Mouse (Mus musculus): ENCODE measurements around the gene Cnih1. TPM values are rescaled to one million over a fixed set of nuclear protein-coding genes. Genes with fewer than 3 reads are reported as not detected.

The Cnih1 gene
- total RNA-seq, 1 experiment: 45.0 TPM

- no peak for TF ChIP-seq HCFC1 (IDR thresholded peaks at IDR 0.05; ENCODE audit: borderline replicate concordance, insufficient read depth, low read length)
- no peak for TF ChIP-seq CHD2 (IDR thresholded peaks at IDR 0.05; ENCODE audit: low read depth, low read length)
- no peak for TF ChIP-seq ZC3H11A (IDR thresholded peaks at IDR 0.05; ENCODE audit: borderline replicate concordance, low read depth, low read length)
- no peak for TF ChIP-seq MAFK (IDR thresholded peaks at IDR 0.05; ENCODE audit: insufficient read depth, low read depth, low read length)
- no peak for TF ChIP-seq ZNF384 (IDR thresholded peaks at IDR 0.05; ENCODE audit: low read depth, low read length)
- Histone ChIP-seq H3K36me3 (ENCODE audit: control insufficient read depth, insufficient read depth, low read length, poor library complexity, severe bottlenecking) (no peaks in the 10 kb centered on the region), H3K9ac (ENCODE audit: insufficient read depth, low read depth, low read length, poor library complexity, severe bottlenecking) (no peak overlapping the region), H3K4me1 (ENCODE audit: control insufficient read depth in 2 of 2, insufficient read depth in 2 of 2, low read length in 2 of 2, poor library complexity in 1 of 2) (no peaks in the 10 kb centered on the region), H3K4me3 (ENCODE audit: insufficient read depth in 1 of 2, low read depth in 1 of 2, low read length in 2 of 2, poor library complexity in 1 of 2, severe bottlenecking in 1 of 2) (no peak overlapping the region), H3K9me3 (ENCODE audit: control insufficient read depth, insufficient read depth, low read depth, low read length) (no peaks in the 10 kb centered on the region), H3K27ac (ENCODE audit: insufficient read depth, low read depth, low read length, poor library complexity, severe bottlenecking) (no peak overlapping the region)
- DNase-seq (ENCODE audit: low read depth, low spot score): no peak
- in situ Hi-C loops (cut with MboI; ENCODE audit: low sequenced_read_pairs in 2 of 2, unreplicated experiment in 2 of 2): no loop called here
Observed at GRCm38 (mm10) chr14:46794157-46794556, 5.9 kb upstream of the Cnih1 start.

DNA sequence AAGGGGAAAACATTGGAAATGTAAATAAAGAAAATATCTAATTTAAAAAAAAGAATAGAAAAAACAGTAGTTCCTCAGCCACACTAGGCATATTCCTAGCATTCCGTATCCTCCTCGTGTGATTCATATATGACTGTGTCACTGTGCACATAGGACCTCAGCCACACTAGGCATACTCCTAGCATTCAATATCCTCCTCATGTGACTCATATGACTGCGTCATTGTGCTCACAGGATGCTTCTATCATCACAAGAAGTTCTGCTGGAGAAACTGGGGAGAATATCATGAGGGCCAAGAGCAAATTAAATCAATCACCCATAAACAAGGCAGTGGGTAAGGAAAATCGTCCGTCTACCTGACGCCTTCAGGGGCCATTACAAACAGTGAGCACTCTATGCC is 2.5 kb upstream of the Cnih1 start:
- H3K27ac ChIP-seq (ENCODE audit: insufficient read depth, low read depth, low read length, poor library complexity, severe bottlenecking): no peak overlapping the region
- H3K9me3 ChIP-seq (ENCODE audit: control insufficient read depth, insufficient read depth, low read depth, low read length): no peaks in the 10 kb centered on the region
- DNase-seq (ENCODE audit: low read depth, low spot score): no peak
- no peaks in the 10 kb centered on the region for H3K36me3 ChIP-seq (ENCODE audit: control insufficient read depth, insufficient read depth, low read length, poor library complexity, severe bottlenecking)
- no peak overlapping the region for H3K4me3 ChIP-seq (ENCODE audit: insufficient read depth in 1 of 2, low read depth in 1 of 2, low read length in 2 of 2, poor library complexity in 1 of 2, severe bottlenecking in 1 of 2)
- no peak overlapping the region for H3K9ac ChIP-seq (ENCODE audit: insufficient read depth, low read depth, low read length, poor library complexity, severe bottlenecking)
- in situ Hi-C loops (cut with MboI; ENCODE audit: low sequenced_read_pairs in 2 of 2, unreplicated experiment in 2 of 2): no loop called here
- peaks cover 0 to 2% of the 10 kb centered on the region in 2 experiments; a peak in 1 of 4 replicates for H3K4me1 ChIP-seq (ENCODE audit: control insufficient read depth in 2 of 2, insufficient read depth in 2 of 2, low read length in 2 of 2, poor library complexity in 1 of 2)
- TF ChIP-seq ZNF384 (IDR thresholded peaks at IDR 0.05; ENCODE audit: low read depth, low read length) (no peak), HCFC1 (IDR thresholded peaks at IDR 0.05; ENCODE audit: borderline replicate concordance, insufficient read depth, low read length) (no peak), MAFK (IDR thresholded peaks at IDR 0.05; ENCODE audit: insufficient read depth, low read depth, low read length) (no peak)

- TF ChIP-seq ZC3H11A (IDR thresholded peaks at IDR 0.05; ENCODE audit: borderline replicate concordance, low read depth, low read length) (no peak), HCFC1 (IDR thresholded peaks at IDR 0.05; ENCODE audit: borderline replicate concordance, insufficient read depth, low read length) (no peak), CHD2 (IDR thresholded peaks at IDR 0.05; ENCODE audit: low read depth, low read length) (no peak), MAFK (IDR thresholded peaks at IDR 0.05; ENCODE audit: insufficient read depth, low read depth, low read length) (no peak), ZNF384 (IDR thresholded peaks at IDR 0.05; ENCODE audit: low read depth, low read length) (no peak)
- H3K4me3 ChIP-seq (ENCODE audit: insufficient read depth in 1 of 2, low read depth in 1 of 2, low read length in 2 of 2, poor library complexity in 1 of 2, severe bottlenecking in 1 of 2): no peak overlapping the region
- H3K4me1 ChIP-seq (ENCODE audit: control insufficient read depth in 2 of 2, insufficient read depth in 2 of 2, low read length in 2 of 2, poor library complexity in 1 of 2): peaks cover 0 to 2% of the 10 kb centered on the region in 2 experiments; a peak in 1 of 4 replicates
- no peak overlapping the region for H3K27ac ChIP-seq (ENCODE audit: insufficient read depth, low read depth, low read length, poor library complexity, severe bottlenecking)
- no peaks in the 10 kb centered on the region for H3K36me3 ChIP-seq (ENCODE audit: control insufficient read depth, insufficient read depth, low read length, poor library complexity, severe bottlenecking)
- H3K9ac ChIP-seq (ENCODE audit: insufficient read depth, low read depth, low read length, poor library complexity, severe bottlenecking): 0 out of 2 replicates have a peak overlapping the region, but pooled peaks have one; percentile 6
- in situ Hi-C loops (cut with MboI; ENCODE audit: low sequenced_read_pairs in 2 of 2, unreplicated experiment in 2 of 2): no loop called here
- no peaks in the 10 kb centered on the region for H3K9me3 ChIP-seq (ENCODE audit: control insufficient read depth, insufficient read depth, low read depth, low read length)
- DNase-seq (ENCODE audit: low read depth, low spot score): no peak
Observed at GRCm38 (mm10) chr14:46790303-46790702, 2.1 kb upstream of the Cnih1 start.

GRCm38 (mm10) chr14:46788505-46788901 is 292 bp upstream of the Cnih1 start:
- Histone ChIP-seq H3K27ac (ENCODE audit: insufficient read depth, low read depth, low read length, poor library complexity, severe bottlenecking) (no peak overlapping the region), H3K9me3 (ENCODE audit: control insufficient read depth, insufficient read depth, low read depth, low read length) (no peaks in the 10 kb centered on the region), H3K36me3 (ENCODE audit: control insufficient read depth, insufficient read depth, low read length, poor library complexity, severe bottlenecking) (0 out of 2 replicates have a peak, but pooled peaks cover 2% of the 10 kb centered on the region), H3K9ac (ENCODE audit: insufficient read depth, low read depth, low read length, poor library complexity, severe bottlenecking) (no peak overlapping the region), H3K4me1 (ENCODE audit: control insufficient read depth in 2 of 2, insufficient read depth in 2 of 2, low read length in 2 of 2, poor library complexity in 1 of 2) (peaks cover 0 to 3% of the 10 kb centered on the region in 2 experiments; a peak in 1 of 4 replicates), H3K4me3 (ENCODE audit: insufficient read depth in 1 of 2, low read depth in 1 of 2, low read length in 2 of 2, poor library complexity in 1 of 2, severe bottlenecking in 1 of 2) (peak overlapping the region in 1 of 2 experiments; percentile 81; a peak in 2 of 4 replicates)
- in situ Hi-C loops (cut with MboI; ENCODE audit: low sequenced_read_pairs in 2 of 2, unreplicated experiment in 2 of 2): no loop called here
- no peak for TF ChIP-seq ZNF384 (IDR thresholded peaks at IDR 0.05; ENCODE audit: low read depth, low read length)
- DNase-seq (ENCODE audit: low read depth, low spot score): no peak

DNA sequence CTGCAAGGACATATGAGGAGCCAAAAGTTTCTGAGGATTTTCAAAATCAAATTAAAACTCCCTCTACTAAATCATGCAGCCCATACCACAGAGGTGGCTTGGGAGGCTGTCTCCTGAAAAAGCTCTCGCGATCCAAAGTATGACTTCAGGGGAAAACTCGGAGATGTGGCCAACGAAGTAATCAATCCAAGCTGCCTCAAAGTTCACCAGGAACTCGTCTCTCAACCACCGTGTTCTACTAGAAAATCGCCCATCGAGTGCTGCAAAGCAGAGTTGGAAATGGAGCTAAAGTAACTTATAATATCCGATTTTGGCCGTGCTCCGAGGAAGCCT is 791 bp downstream of the Cnih1 start:
- DNase-seq (ENCODE audit: low read depth, low spot score): no peak
- in situ Hi-C loops (cut with MboI; ENCODE audit: low sequenced_read_pairs in 2 of 2, unreplicated experiment in 2 of 2): no loop called here
- TF ChIP-seq CHD2 (IDR thresholded peaks at IDR 0.05; ENCODE audit: low read depth, low read length) (no peak), ZNF384 (IDR thresholded peaks at IDR 0.05; ENCODE audit: low read depth, low read length) (no peak), ZC3H11A (IDR thresholded peaks at IDR 0.05; ENCODE audit: borderline replicate concordance, low read depth, low read length) (no peak), HCFC1 (IDR thresholded peaks at IDR 0.05; ENCODE audit: borderline replicate concordance, insufficient read depth, low read length) (no peak), MAFK (IDR thresholded peaks at IDR 0.05; ENCODE audit: insufficient read depth, low read depth, low read length) (no peak)

More for the DNA sequence above, 791 bp downstream of the Cnih1 start:
- Histone ChIP-seq H3K36me3 (ENCODE audit: control insufficient read depth, insufficient read depth, low read length, poor library complexity, severe bottlenecking) (0 out of 2 replicates have a peak, but pooled peaks cover 2% of the 10 kb centered on the region), H3K27ac (ENCODE audit: insufficient read depth, low read depth, low read length, poor library complexity, severe bottlenecking) (peak overlapping the region; percentile 78), H3K9me3 (ENCODE audit: control insufficient read depth, insufficient read depth, low read depth, low read length) (no peaks in the 10 kb centered on the region), H3K9ac (ENCODE audit: insufficient read depth, low read depth, low read length, poor library complexity, severe bottlenecking) (peak overlapping the region; percentile 99), H3K4me3 (ENCODE audit: insufficient read depth in 1 of 2, low read depth in 1 of 2, low read length in 2 of 2, poor library complexity in 1 of 2, severe bottlenecking in 1 of 2) (peak overlapping the region; percentile 81 to 95), H3K4me1 (ENCODE audit: control insufficient read depth in 2 of 2, insufficient read depth in 2 of 2, low read length in 2 of 2, poor library complexity in 1 of 2) (peaks cover 0 to 3% of the 10 kb centered on the region in 2 experiments; a peak in 2 of 4 replicates)

Data from ES-E14 (cell line).